Mouse (Mus musculus) erythroblast, embryonic 14.5 days (primary cell): ENCODE results near the gene Farp1.

ENCODE experiments used
- GATA1 ChIP-seq: IDR thresholded peaks from 2 replicates; pipeline ENCODE4 v1.6.1; 2012; ENCODE audit warnings: low read length, inconsistent platforms, mixed read lengths
- TAL1 ChIP-seq: IDR thresholded peaks from 3 replicates; pipeline ENCODE4 v1.6.1; 2012; ENCODE audit warnings: low read length, inconsistent platforms, mixed read lengths

DNA sequence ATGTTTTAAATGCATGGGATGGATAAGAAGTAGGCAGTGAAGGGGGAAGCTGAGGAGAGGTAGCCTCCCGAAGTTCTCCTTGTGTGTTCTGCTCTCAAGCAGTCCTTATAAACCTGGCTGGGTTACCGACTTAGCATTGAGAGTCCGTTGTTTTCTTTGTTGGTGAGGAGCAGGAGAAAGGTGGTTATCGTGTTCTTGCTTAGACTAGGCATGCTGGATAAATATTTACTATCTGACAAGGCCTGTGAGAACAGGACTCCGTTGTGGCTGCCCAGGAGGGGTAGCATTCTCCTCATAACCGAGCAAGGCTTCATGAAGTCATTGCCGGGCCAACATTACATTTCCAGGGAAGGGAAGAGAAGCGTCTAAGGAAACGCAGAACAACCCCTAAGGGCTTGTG is 135.3 kb downstream of the Farp1 start:
- no peak for TF ChIP-seq GATA1
- TF ChIP-seq TAL1: no peak
